Comparison of ENCODE assay signal across 8 mouse cellular contexts in genomic region chr11:4053586-4053985, GRCm38 (mm10). TPM values are rescaled to one million over a fixed set of nuclear protein-coding genes. Genes with fewer than 3 reads are reported as not detected.
DNase-seq lines count a peak whose midpoint lies in the region; ATAC-seq and TF ChIP-seq lines count a peak whose summit lies in the region.

No protein-coding gene starts in this region.

- no peak overlapping the region for H3K27ac ChIP-seq in heart, embryonic 10.5 days
- no peak overlapping the region for H3K27ac ChIP-seq in left cerebral cortex, adult 2 months
- H3K27ac ChIP-seq in midbrain, postnatal 0 days (ENCODE audit: low read depth, low read length), result no peak overlapping the region

- H3K4me1 ChIP-seq in heart, embryonic 10.5 days, result no peaks in the 10 kb centered on the region
- H3K4me1 ChIP-seq in midbrain, postnatal 0 days (ENCODE audit: insufficient read depth, low read length), result no peaks in the 10 kb centered on the region

- no peaks in the 10 kb centered on the region for H3K36me3 ChIP-seq in heart, embryonic 10.5 days
- no peaks in the 10 kb centered on the region for H3K36me3 ChIP-seq in midbrain, postnatal 0 days (ENCODE audit: insufficient read depth, low read length)

- H3K9ac ChIP-seq in midbrain, postnatal 0 days (replicated peaks; ENCODE audit: low read length, poor library complexity, severe bottlenecking), result no peak overlapping the region

- H3K4me2 ChIP-seq in midbrain, postnatal 0 days (ENCODE audit: low read depth, low read length, poor library complexity, severe bottlenecking), result no peak overlapping the region

- peak; percentile 79 for ATAC-seq in common myeloid progenitor, adult 5-6 weeks (replicated peaks; ENCODE audit: low read depth, poor library complexity, severe bottlenecking)
- no peak for ATAC-seq in midbrain, postnatal 0 days (ENCODE audit: low FRiP score)

- peak; percentile 88 for TF ChIP-seq CTCF in left cerebral cortex, adult 2 months (IDR thresholded peaks at IDR 0.05)
- TF ChIP-seq CTCF in midbrain, postnatal 0 days (IDR thresholded peaks at IDR 0.05), result peak; percentile 88

- no peaks in the 10 kb centered on the region for H3K9me3 ChIP-seq in heart, embryonic 10.5 days
- no peaks in the 10 kb centered on the region for H3K9me3 ChIP-seq in midbrain, postnatal 0 days (ENCODE audit: low read length)

- H3K27me3 ChIP-seq in heart, embryonic 10.5 days (ENCODE audit: insufficient read depth, poor library complexity, severe bottlenecking), result no peaks in the 10 kb centered on the region
- no peaks in the 10 kb centered on the region for H3K27me3 ChIP-seq in midbrain, postnatal 0 days (ENCODE audit: insufficient read depth, low read length)

- 17% methylated on average over 5 of the region's 5 CpGs for WGBS in heart, embryonic 10.5 days
- WGBS in midbrain, postnatal 0 days, result 26% methylated on average over 5 of the region's 5 CpGs

- H3K4me3 ChIP-seq in heart, embryonic 10.5 days, result no peak overlapping the region
- no peak overlapping the region for H3K4me3 ChIP-seq in left cerebral cortex, adult 2 months
- H3K4me3 ChIP-seq in midbrain, postnatal 0 days (ENCODE audit: low read depth, low read length), result no peak overlapping the region

- DNase-seq in heart, adult 11 months, result peak; percentile 87
- no peak for DNase-seq in heart, embryonic 10.5 days (ENCODE audit: low spot score)
- peak; percentile 76 for DNase-seq in adipocyte (ENCODE audit: low spot score)
- DNase-seq in heart, postnatal 36 days, result peak; percentile 57 to 70
- peak; percentile 64 to 78 for DNase-seq in left cerebral cortex, adult 2 months (ENCODE audit: extremely low spot score in 1 of 2, low spot score in 2 of 2)
- DNase-seq in midbrain, postnatal 0 days (ENCODE audit: low spot score), result peak; percentile 68
- peak; percentile 35 for DNase-seq in telencephalon, adult 2 months (ENCODE audit: low read depth, low spot score)

- intact Hi-C loops in heart, postnatal 36 days (cut with DNase I), result loop anchor here (1.0 kb wide), 1 partner anchor 30 kb away; no protein-coding TSS in a partner anchor
- intact Hi-C loops in left cerebral cortex, adult 2 months (cut with DNase I), result loop anchor here (1.0 kb wide), 1 partner anchor 27 kb away; no protein-coding TSS in a partner anchor

RNA-seq across cellular contexts. Expression of gene Sec14l3, which starts 11.1 kb away (rescaled TPM):
- not detected in 2 replicates for polyA plus RNA-seq in heart, embryonic 10.5 days (2016; fragmentation: Nextera tagmentation; extraction: Ambion mirVana)
- total RNA-seq in common myeloid progenitor, adult 5-6 weeks (2017), result not detected in 2 replicates
- total RNA-seq in heart, postnatal 36 days (2021), result not detected
- 1 to 10 TPM; 1.3 to 1.4 TPM for total RNA-seq in left cerebral cortex, adult 2 months (2021)
- total RNA-seq in midbrain, postnatal 0 days (2014; rRNA removed), result 1.5 and 1.8 TPM in 2 replicates
- 4.3 and 5.1 TPM in 2 replicates for polyA plus RNA-seq in midbrain, postnatal 0 days (2015; fragmentation: Nextera tagmentation; extraction: Ambion mirVana)

RNA-seq across cellular contexts. Expression of gene Sec14l4, which starts 22.3 kb away (rescaled TPM):
- 0.07 and 0.50 TPM in 2 replicates for polyA plus RNA-seq in heart, embryonic 10.5 days (2016; fragmentation: Nextera tagmentation; extraction: Ambion mirVana)
- total RNA-seq in common myeloid progenitor, adult 5-6 weeks (2017), result not detected in 2 replicates
- under 1 TPM; 0.36 to 0.57 TPM for total RNA-seq in heart, postnatal 36 days (2021)
- not detected for total RNA-seq in left cerebral cortex, adult 2 months (2021)
- total RNA-seq in midbrain, postnatal 0 days (2014; rRNA removed), result not detected in 2 replicates
- 0.05 TPM in 1 of 2 replicates, not detected in the other for polyA plus RNA-seq in midbrain, postnatal 0 days (2015; fragmentation: Nextera tagmentation; extraction: Ambion mirVana)

RNA-seq across cellular contexts. Expression of gene Mtfp1, which starts 41.7 kb away (rescaled TPM):
- 25.7 and 26.0 TPM in 2 replicates for polyA plus RNA-seq in heart, embryonic 10.5 days (2016; fragmentation: Nextera tagmentation; extraction: Ambion mirVana)
- 10.7 and 16.0 TPM in 2 replicates for total RNA-seq in common myeloid progenitor, adult 5-6 weeks (2017)
- 100 to 1,000 TPM; 115 to 136 TPM for total RNA-seq in heart, postnatal 36 days (2021)
- 100 to 1,000 TPM in 1 of 2 experiments, 10 to 100 TPM in 1; 91.0 to 101 TPM for total RNA-seq in left cerebral cortex, adult 2 months (2021)
- 13.5 and 17.7 TPM in 2 replicates for total RNA-seq in midbrain, postnatal 0 days (2014; rRNA removed)
- polyA plus RNA-seq in midbrain, postnatal 0 days (2015; fragmentation: Nextera tagmentation; extraction: Ambion mirVana), result 15.4 and 19.6 TPM in 2 replicates
